ENCODE assay signal across 26 mouse cellular contexts in genomic region chr7:131544871-131545270, GRCm38 (mm10). TPM values are rescaled to one million over a fixed set of nuclear protein-coding genes. Genes with fewer than 3 reads are reported as not detected.
DNase-seq lines count a peak whose midpoint lies in the region; ATAC-seq and TF ChIP-seq lines count a peak whose summit lies in the region.
"Had no signal": no experiment of that assay in that cellular context is flagged by ENCODE, and none has a peak within 500 bp of the region (broad histone marks: within the 10 kb centered on the region; RNA-seq: fewer than 3 reads in every experiment).

No protein-coding gene starts in this region.

- WGBS in hindbrain, embryonic 10.5 days, result 1% methylated on average over 5 of the region's 5 CpGs
- 2% methylated on average over 5 of the region's 5 CpGs for WGBS in hindbrain, postnatal 0 days
- 0% methylated on average over 5 of the region's 5 CpGs for WGBS in midbrain, embryonic 11.5 days
- WGBS in midbrain, embryonic 10.5 days, result 3% methylated on average over 5 of the region's 5 CpGs
- WGBS in hindbrain, embryonic 12.5 days, result 0% methylated on average over 5 of the region's 5 CpGs

- no peaks in the 10 kb centered on the region for H3K9me3 ChIP-seq in hindbrain, embryonic 10.5 days
- H3K9me3 ChIP-seq in hindbrain, postnatal 0 days (ENCODE audit: low read length), result no peaks in the 10 kb centered on the region
- no peaks in the 10 kb centered on the region for H3K9me3 ChIP-seq in midbrain, embryonic 11.5 days (ENCODE audit: control insufficient read depth, low read length)
- H3K9me3 ChIP-seq in midbrain, embryonic 10.5 days (replicated peaks), result no peaks in the 10 kb centered on the region
- no peaks in the 10 kb centered on the region for H3K9me3 ChIP-seq in hindbrain, embryonic 12.5 days (replicated peaks)
- H3K9me3 ChIP-seq: embryonic facial prominence, embryonic 15.5 days; forebrain, embryonic 10.5 days had no signal

- no peak for ATAC-seq in hindbrain, postnatal 0 days
- ATAC-seq in midbrain, embryonic 11.5 days (ENCODE audit: low FRiP score), result no peak
- ATAC-seq in hindbrain, embryonic 12.5 days (ENCODE audit: low FRiP score), result no peak
- ATAC-seq: CD4-positive, CD25-positive, alpha-beta regulatory T cell, adult 4 months; forebrain, embryonic 16.5 days had no signal

- H3K27ac ChIP-seq in hindbrain, embryonic 10.5 days, result no peak overlapping the region
- no peak overlapping the region for H3K27ac ChIP-seq in hindbrain, postnatal 0 days
- H3K27ac ChIP-seq in midbrain, embryonic 11.5 days (ENCODE audit: low read depth, low read length), result no peak overlapping the region
- H3K27ac ChIP-seq in midbrain, embryonic 10.5 days (replicated peaks), result no peak overlapping the region
- H3K27ac ChIP-seq in hindbrain, embryonic 12.5 days, result no peak overlapping the region
- H3K27ac ChIP-seq: embryonic facial prominence, embryonic 15.5 days; forebrain, embryonic 10.5 days; heart, adult 2 months had no signal

- H3K9ac ChIP-seq in hindbrain, postnatal 0 days (replicated peaks; ENCODE audit: low read length), result no peak overlapping the region
- H3K9ac ChIP-seq in midbrain, embryonic 11.5 days (ENCODE audit: low read length), result no peak overlapping the region
- H3K9ac ChIP-seq in hindbrain, embryonic 12.5 days, result no peak overlapping the region
- H3K9ac ChIP-seq: embryonic facial prominence, embryonic 15.5 days had no signal

- H3K4me1 ChIP-seq in hindbrain, embryonic 10.5 days (replicated peaks), result peaks cover 34% of the 10 kb centered on the region
- H3K4me1 ChIP-seq in hindbrain, postnatal 0 days (ENCODE audit: insufficient read depth, low read length), result no peaks in the 10 kb centered on the region
- peaks cover 26% of the 10 kb centered on the region for H3K4me1 ChIP-seq in midbrain, embryonic 11.5 days (ENCODE audit: control insufficient read depth, insufficient read depth, low read length)
- peaks cover 42% of the 10 kb centered on the region for H3K4me1 ChIP-seq in midbrain, embryonic 10.5 days
- peaks cover 27% of the 10 kb centered on the region for H3K4me1 ChIP-seq in hindbrain, embryonic 12.5 days

- 0 out of 2 replicates have a peak overlapping the region, but pooled peaks have one; percentile 59 for H3K4me3 ChIP-seq in hindbrain, embryonic 10.5 days
- no peak overlapping the region for H3K4me3 ChIP-seq in hindbrain, postnatal 0 days (ENCODE audit: low read length)
- H3K4me3 ChIP-seq in midbrain, embryonic 11.5 days (ENCODE audit: low read depth, low read length), result no peak overlapping the region
- H3K4me3 ChIP-seq in midbrain, embryonic 10.5 days, result no peak overlapping the region
- peak overlapping the region; percentile 35; the same call in 1 of the 2 replicates for H3K4me3 ChIP-seq in hindbrain, embryonic 12.5 days
- H3K4me3 ChIP-seq: erythroblast, embryonic 14.5 days had no signal

- H3K36me3 ChIP-seq in hindbrain, embryonic 10.5 days, result no peaks in the 10 kb centered on the region
- H3K36me3 ChIP-seq in hindbrain, postnatal 0 days (ENCODE audit: insufficient read depth, low read length), result no peaks in the 10 kb centered on the region
- H3K36me3 ChIP-seq in midbrain, embryonic 11.5 days (ENCODE audit: control insufficient read depth, insufficient read depth, low read length), result no peaks in the 10 kb centered on the region
- no peaks in the 10 kb centered on the region for H3K36me3 ChIP-seq in midbrain, embryonic 10.5 days
- H3K36me3 ChIP-seq in hindbrain, embryonic 12.5 days, result no peaks in the 10 kb centered on the region
- H3K36me3 ChIP-seq: embryonic facial prominence, embryonic 15.5 days; forebrain, embryonic 10.5 days; G1E had no signal

- H3K27me3 ChIP-seq in hindbrain, embryonic 10.5 days (ENCODE audit: insufficient read depth, poor library complexity, severe bottlenecking), result peaks cover 100% of the 10 kb centered on the region
- peaks cover 84% of the 10 kb centered on the region for H3K27me3 ChIP-seq in hindbrain, postnatal 0 days (ENCODE audit: insufficient read depth, low read length)
- peaks cover 96% of the 10 kb centered on the region for H3K27me3 ChIP-seq in midbrain, embryonic 11.5 days (ENCODE audit: control insufficient read depth, insufficient read depth, low read length)
- H3K27me3 ChIP-seq in midbrain, embryonic 10.5 days (ENCODE audit: low read depth, poor library complexity, severe bottlenecking), result peaks cover 100% of the 10 kb centered on the region
- peaks cover 97% of the 10 kb centered on the region for H3K27me3 ChIP-seq in hindbrain, embryonic 12.5 days

- DNase-seq in embryo, embryonic 10.5 days (ENCODE audit: low spot score), result peak; percentile 9
- DNase-seq in embryo, embryonic 11 days, result no peak
- no peak for DNase-seq in hindbrain, embryonic 10.5 days (ENCODE audit: low spot score)
- no peak for DNase-seq in hindbrain, postnatal 0 days (ENCODE audit: low spot score)
- DNase-seq in midbrain, embryonic 11.5 days (ENCODE audit: low spot score, missing footprints), result peak; percentile 91
- no peak for DNase-seq in midbrain, embryonic 10.5 days (ENCODE audit: low spot score)
- DNase-seq in layer of hippocampus, postnatal 25 days (ENCODE audit: extremely low spot score in 1 of 2, low spot score in 1 of 2), result no peak
- DNase-seq: adrenal gland, postnatal 10 days; cerebellum, adult 11 months; cerebellum, adult 8-10 months; gastrocnemius, postnatal 10 days had no signal

- TF ChIP-seq CTCF in hindbrain, postnatal 0 days (IDR thresholded peaks at IDR 0.05; ENCODE audit: low read depth), result no peak

- H3K4me2 ChIP-seq in hindbrain, postnatal 0 days (ENCODE audit: low read depth, low read length), result no peak overlapping the region
- no peak overlapping the region for H3K4me2 ChIP-seq in midbrain, embryonic 11.5 days
- H3K4me2 ChIP-seq in hindbrain, embryonic 12.5 days (replicated peaks), result no peak overlapping the region

RNA-seq across cellular contexts. Expression of gene Hmx3, which starts 2.2 kb away (rescaled TPM):
- polyA plus RNA-seq in hindbrain, embryonic 10.5 days (2016; fragmentation: Nextera tagmentation; extraction: Ambion mirVana), result 0.61 and 0.93 TPM in 2 replicates
- 2.0 and 3.2 TPM in 2 replicates for total RNA-seq in hindbrain, postnatal 0 days (2014; rRNA removed)
- polyA plus RNA-seq in hindbrain, postnatal 0 days (2015; fragmentation: Nextera tagmentation; extraction: Ambion mirVana), result 1.2 and 1.5 TPM in 2 replicates
- polyA plus RNA-seq in midbrain, embryonic 11.5 days (2014; fragmentation: Nextera tagmentation; extraction: Ambion mirVana), result 0.18 TPM in 1 of 2 replicates, not detected in the other
- not detected in 2 replicates for polyA plus RNA-seq in midbrain, embryonic 10.5 days (2016; fragmentation: Nextera tagmentation; extraction: Ambion mirVana)
- polyA plus RNA-seq in hindbrain, embryonic 12.5 days (2016; fragmentation: Nextera tagmentation; extraction: Ambion mirVana), result 2.2 and 4.1 TPM in 2 replicates
- not detected for total RNA-seq in layer of hippocampus, postnatal 25 days (2021)
- total RNA-seq: adrenal gland, postnatal 10 days; adrenal gland, postnatal 4 days; common myeloid progenitor, adult 5-6 weeks; G1E; gastrocnemius, postnatal 10 days; gastrocnemius, postnatal 4 days; heart, adult 2 months; heart, postnatal 36 days had no signal
- polyA plus RNA-seq: CD4-positive, CD25-positive, alpha-beta regulatory T cell, adult 4 months; embryonic facial prominence, embryonic 15.5 days; erythroblast, embryonic 14.5 days; forebrain, embryonic 10.5 days; frontal cortex, adult 2 months; G1E; heart, adult 2 months; heart, embryonic 11.5 days had no signal

RNA-seq across cellular contexts. Expression of gene Hmx2, which starts 3.7 kb away (rescaled TPM):
- 0.91 and 1.2 TPM in 2 replicates for polyA plus RNA-seq in hindbrain, embryonic 10.5 days (2016; fragmentation: Nextera tagmentation; extraction: Ambion mirVana)
- 0.36 and 0.99 TPM in 2 replicates for total RNA-seq in hindbrain, postnatal 0 days (2014; rRNA removed)
- 0.56 and 0.91 TPM in 2 replicates for polyA plus RNA-seq in hindbrain, postnatal 0 days (2015; fragmentation: Nextera tagmentation; extraction: Ambion mirVana)
- 0.10 and 0.19 TPM in 2 replicates for polyA plus RNA-seq in midbrain, embryonic 11.5 days (2014; fragmentation: Nextera tagmentation; extraction: Ambion mirVana)
- polyA plus RNA-seq in midbrain, embryonic 10.5 days (2016; fragmentation: Nextera tagmentation; extraction: Ambion mirVana), result 0.07 TPM in 2 replicates
- polyA plus RNA-seq in hindbrain, embryonic 12.5 days (2016; fragmentation: Nextera tagmentation; extraction: Ambion mirVana), result 3.5 and 3.9 TPM in 2 replicates
- total RNA-seq in layer of hippocampus, postnatal 25 days (2021), result not detected
- total RNA-seq: adrenal gland, postnatal 10 days; common myeloid progenitor, adult 5-6 weeks; gastrocnemius, postnatal 10 days; gastrocnemius, postnatal 4 days; heart, adult 2 months; heart, postnatal 36 days had no signal
- polyA plus RNA-seq: CD4-positive, CD25-positive, alpha-beta regulatory T cell, adult 4 months; erythroblast, embryonic 14.5 days; forebrain, embryonic 10.5 days; frontal cortex, adult 2 months; heart, adult 2 months; heart, embryonic 11.5 days; heart, embryonic 16.5 days had no signal

RNA-seq across cellular contexts. Expression of gene Bub3, which starts 15.2 kb away (rescaled TPM):
- polyA plus RNA-seq in hindbrain, embryonic 10.5 days (2016; fragmentation: Nextera tagmentation; extraction: Ambion mirVana), result 306 and 322 TPM in 2 replicates
- 95.2 and 97.8 TPM in 2 replicates for total RNA-seq in hindbrain, postnatal 0 days (2014; rRNA removed)
- 127 and 132 TPM in 2 replicates for polyA plus RNA-seq in hindbrain, postnatal 0 days (2015; fragmentation: Nextera tagmentation; extraction: Ambion mirVana)
- polyA plus RNA-seq in midbrain, embryonic 11.5 days (2014; fragmentation: Nextera tagmentation; extraction: Ambion mirVana), result 275 and 279 TPM in 2 replicates
- polyA plus RNA-seq in midbrain, embryonic 10.5 days (2016; fragmentation: Nextera tagmentation; extraction: Ambion mirVana), result 323 and 340 TPM in 2 replicates
- polyA plus RNA-seq in hindbrain, embryonic 12.5 days (2016; fragmentation: Nextera tagmentation; extraction: Ambion mirVana), result 217 and 220 TPM in 2 replicates
- total RNA-seq in layer of hippocampus, postnatal 25 days (2021), result 10 to 100 TPM; 56.3 to 57.6 TPM

Comparison
In these comparisons a context has a peak if more than half of its experiments do, and no peak if none do; other contexts are left out.
1. DNase-seq: peak in embryo, embryonic 10.5 days (single experiment) and midbrain, embryonic 11.5 days (single experiment); none in embryo, embryonic 11 days (single experiment), hindbrain, embryonic 10.5 days (single experiment), hindbrain, postnatal 0 days (single experiment), midbrain, embryonic 10.5 days (single experiment) and layer of hippocampus, postnatal 25 days (0 of 2).
2. H3K4me3 ChIP-seq: peak in hindbrain, embryonic 10.5 days (single experiment) and hindbrain, embryonic 12.5 days (single experiment); none in hindbrain, postnatal 0 days (single experiment), midbrain, embryonic 11.5 days (single experiment) and midbrain, embryonic 10.5 days (single experiment).